Mouse (Mus musculus) hematopoietic stem cell, adult 5-6 weeks (primary cell): ENCODE data around the gene Gm21992. TPM values are rescaled to one million over a fixed set of nuclear protein-coding genes. Genes with fewer than 3 reads are reported as not detected.

Experiments
- ATAC-seq, 2 experiments: fragments of 125-278 bp in 1 of 2; replicated peaks in 1 of 2; 2 replicates each; pipeline ENCODE4 v1.8.0; 2016 to 2017; ENCODE audit warnings: inconsistent platforms in 2 of 2, mild to moderate bottlenecking in 2 of 2, moderate number of reproducible peaks in 2 of 2, low read depth in 1 of 2, moderate TSS enrichment in 1 of 2; ENCODE audit not compliant: low FRiP score in 2 of 2, poor library complexity in 2 of 2, severe bottlenecking in 2 of 2, insufficient read depth in 1 of 2, low TSS enrichment in 1 of 2
- total RNA-seq: library from RNA; stranded (forward); fragments of 172-1452, 232-1000 nt; gene quantifications from 2 replicates; pipeline ENCODE4 v1.2.3, GENCODE M21; 2017

Gene Gm21992
- 41.8 and 81.7 TPM in 2 replicates for total RNA-seq

- peak; percentile 95 to 96 for ATAC-seq
Measured at GRCm38 (mm10) chr19:4811063-4811908, at the start of gene Gm21992, which contains the start of gene Rbm14. Gene Gm21992 (minus strand): TSS chr19:4811612. Gene Rbm14 (minus strand): TSS chr19:4811634.

- no peak for ATAC-seq
Measured at GRCm38 (mm10) chr19:4859081-4859480, 47.7 kb upstream of the Gm21992 start.

GRCm38 (mm10) chr19:4855951-4856350 lies 44.5 kb upstream of the Gm21992 start:
- ATAC-seq, result no peak

GRCm38 (mm10) chr19:4855470-4855820 lies 44.0 kb upstream of the Gm21992 start:
- ATAC-seq, result no peak

- ATAC-seq, result peak; percentile 78 to 81; a peak in 3 of 4 replicates
Measured at GRCm38 (mm10) chr19:4854552-4855469, 43.4 kb upstream of the Gm21992 start, which contains the start of gene Ctsf. Gene Ctsf (plus strand): TSS chr19:4855130.

- ATAC-seq, result no peak
Measured at GRCm38 (mm10) chr19:4850281-4850680, 38.9 kb upstream of the Gm21992 start.

- ATAC-seq, result no peak
Measured at GRCm38 (mm10) chr19:4849800-4850199, 38.4 kb upstream of the Gm21992 start.

GRCm38 (mm10) chr19:4847490-4847889 lies 36.1 kb upstream of the Gm21992 start:
- peak; percentile 62 to 65; a peak in 3 of 4 replicates for ATAC-seq

GRCm38 (mm10) chr19:4845846-4846245 lies 34.4 kb upstream of the Gm21992 start:
- no peak for ATAC-seq

- ATAC-seq, result no peak
Measured at GRCm38 (mm10) chr19:4842611-4843010, 31.2 kb upstream of the Gm21992 start.

GRCm38 (mm10) chr19:4840848-4841247 lies 29.4 kb upstream of the Gm21992 start:
- no peak for ATAC-seq

- ATAC-seq, result peak; percentile 94 to 96
Measured at GRCm38 (mm10) chr19:4839149-4839548, 27.7 kb upstream of the Gm21992 start, which contains the start of the genes Ccs and Ccdc87. Gene Ccs (minus strand): TSS chr19:4839332. Gene Ccdc87 (plus strand): TSS chr19:4839366.

- no peak for ATAC-seq
Measured at GRCm38 (mm10) chr19:4838526-4839140, 27.2 kb upstream of the Gm21992 start.

GRCm38 (mm10) chr19:4837049-4837448 lies 25.6 kb upstream of the Gm21992 start:
- ATAC-seq, result no peak

- ATAC-seq, result no peak
Measured at GRCm38 (mm10) chr19:4836096-4836495, 24.7 kb upstream of the Gm21992 start.

GRCm38 (mm10) chr19:4833977-4834376 lies 22.6 kb upstream of the Gm21992 start:
- ATAC-seq, result no peak

GRCm38 (mm10) chr19:4829156-4829555 lies 17.7 kb upstream of the Gm21992 start:
- ATAC-seq, result no peak
